Mouse (Mus musculus) ES-E14 (cell line): ENCODE measurements at regions not wholly inside any gene's neighbourhood (a gene's known extent, or its start where the extent isn't known, plus 50 kb on each side); places are given as distances from the start of the nearest gene placed in this dataset.

Experiments
- DNase-seq: peaks from one replicate; pipeline ENCODE4 v3.0.0-alpha.2; 2013; ENCODE audit warnings: low read depth, low spot score
- H3K27ac ChIP-seq: 2 replicates; pipeline ENCODE4 v1.5.1; 2012; ENCODE audit warnings: low read depth, mild to moderate bottlenecking, low read length, moderate library complexity, mixed read lengths; ENCODE audit not compliant: poor library complexity, insufficient read depth, severe bottlenecking
- H3K36me3 ChIP-seq: 2 replicates; pipeline ENCODE4 v1.6.1; 2012; ENCODE audit warnings: mild to moderate bottlenecking, low read length, moderate library complexity, mixed read lengths; ENCODE audit not compliant: control insufficient read depth, poor library complexity, insufficient read depth, severe bottlenecking
- H3K4me1 ChIP-seq, 2 experiments: fragments of 150-350 bp in 1 of 2; sonication (generic) in 1 of 2; 2 replicates each; pipeline ENCODE4 v1.6.1; 2012; ENCODE audit warnings: low read length in 2 of 2, mild to moderate bottlenecking in 1 of 2, mixed read lengths in 1 of 2; ENCODE audit not compliant: control insufficient read depth in 2 of 2, insufficient read depth in 2 of 2, poor library complexity in 1 of 2
- H3K4me3 ChIP-seq, 2 experiments: fragments of 150-350 bp in 1 of 2; sonication (generic) in 1 of 2; 2 replicates each; pipeline ENCODE4 v1.5.1; 2012; ENCODE audit warnings: low read length in 2 of 2, low read depth in 1 of 2, mild to moderate bottlenecking in 1 of 2, mixed read lengths in 1 of 2; ENCODE audit not compliant: insufficient read depth in 1 of 2, poor library complexity in 1 of 2, severe bottlenecking in 1 of 2
- H3K9ac ChIP-seq: 2 replicates; pipeline ENCODE4 v1.6.1; 2012; ENCODE audit warnings: low read depth, mild to moderate bottlenecking, low read length, mixed read lengths; ENCODE audit not compliant: poor library complexity, insufficient read depth, severe bottlenecking
- H3K9me3 ChIP-seq: fragments of 150-350 bp; sonication (generic); 2 replicates; pipeline ENCODE4 v1.6.1; 2012; ENCODE audit warnings: low read depth, mild to moderate bottlenecking, low read length; ENCODE audit not compliant: control insufficient read depth, insufficient read depth
- CHD2 ChIP-seq: IDR thresholded peaks from 2 replicates; pipeline ENCODE4 v1.6.1; 2014; ENCODE audit warnings: mild to moderate bottlenecking, low read depth, low read length, inconsistent platforms
- HCFC1 ChIP-seq: IDR thresholded peaks from 2 replicates; pipeline ENCODE4 v1.6.1; 2012; ENCODE audit warnings: low read length, inconsistent platforms, borderline replicate concordance; ENCODE audit not compliant: insufficient read depth
- MAFK ChIP-seq: IDR thresholded peaks from 2 replicates; pipeline ENCODE4 v1.6.1; 2014; ENCODE audit warnings: mild to moderate bottlenecking, low read depth, low read length, inconsistent platforms; ENCODE audit not compliant: insufficient read depth
- ZC3H11A ChIP-seq: IDR thresholded peaks from 2 replicates; pipeline ENCODE4 v1.6.1; 2012; ENCODE audit warnings: low read depth, mild to moderate bottlenecking, inconsistent platforms, low read length, borderline replicate concordance
- ZNF384 ChIP-seq: IDR thresholded peaks from 2 replicates; pipeline ENCODE4 v1.6.1; 2012; ENCODE audit warnings: low read depth, low read length, inconsistent platforms
- in situ Hi-C, 2 experiments: fragments of 600-800 bp; cut with MboI; formaldehyde crosslinking; loops; one replicate each; pipeline ENCODE4 v1.15.1; 2025; ENCODE audit warnings: low sequenced_read_pairs in 2 of 2, inconsistent platforms in 1 of 2; ENCODE audit not compliant: unreplicated experiment in 2 of 2

GRCm38 (mm10) chr1:169049846-169050245 is 481.4 kb downstream of the Nuf2 start:
- Histone ChIP-seq H3K9me3 (no peaks in the 10 kb centered on the region), H3K4me1 (no peaks in the 10 kb centered on the region), H3K4me3 (no peak overlapping the region), H3K27ac (no peak overlapping the region), H3K36me3 (no peaks in the 10 kb centered on the region), H3K9ac (no peak overlapping the region)
- in situ Hi-C loops = no loop called here
- TF ChIP-seq CHD2 (no peak), MAFK (no peak), ZNF384 (no peak), HCFC1 (no peak), ZC3H11A (no peak)
- DNase-seq = no peak

- Histone ChIP-seq H3K4me1 (no peaks in the 10 kb centered on the region), H3K4me3 (no peak overlapping the region), H3K27ac (no peak overlapping the region), H3K36me3 (no peaks in the 10 kb centered on the region), H3K9me3 (no peaks in the 10 kb centered on the region), H3K9ac (no peak overlapping the region)
- DNase-seq = no peak
- in situ Hi-C loops = no loop called here
- TF ChIP-seq MAFK = no peak
- no peak for TF ChIP-seq HCFC1
- TF ChIP-seq ZC3H11A = no peak
- no peak for TF ChIP-seq CHD2
- TF ChIP-seq ZNF384 = no peak
These were observed 484.3 kb downstream of the Nuf2 start for GRCm38 (mm10) chr1:169046791-169047525.

GRCm38 (mm10) chr1:169033517-169033916 is 497.7 kb downstream of the Nuf2 start:
- in situ Hi-C loops = no loop called here
- no peak for DNase-seq
- no peaks in the 10 kb centered on the region for H3K4me1 ChIP-seq
- H3K4me3 ChIP-seq = no peak overlapping the region
- no peak overlapping the region for H3K27ac ChIP-seq
- no peaks in the 10 kb centered on the region for H3K9me3 ChIP-seq
- no peaks in the 10 kb centered on the region for H3K36me3 ChIP-seq
- H3K9ac ChIP-seq = no peak overlapping the region
- TF ChIP-seq MAFK (no peak), CHD2 (no peak), ZNF384 (no peak), HCFC1 (no peak), ZC3H11A (no peak)

GRCm38 (mm10) chr1:169031849-169032542 is 499.3 kb downstream of the Nuf2 start:
- no peak overlapping the region for H3K27ac ChIP-seq
- no peaks in the 10 kb centered on the region for H3K9me3 ChIP-seq
- TF ChIP-seq CHD2 (no peak), HCFC1 (no peak), MAFK (no peak), ZC3H11A (no peak), ZNF384 (no peak)
- no peak overlapping the region for H3K9ac ChIP-seq
- no peaks in the 10 kb centered on the region for H3K4me1 ChIP-seq
- DNase-seq = no peak
- no peak overlapping the region for H3K4me3 ChIP-seq
- no peaks in the 10 kb centered on the region for H3K36me3 ChIP-seq
- in situ Hi-C loops = no loop called here
